Mouse (Mus musculus): ENCODE results near the gene Adipor2. TPM values are rescaled to one million over a fixed set of nuclear protein-coding genes. Genes with fewer than 3 reads are reported as not detected.
A peak's percentile ranks its signal among the peaks of the same experiment; 100 is the strongest.

Gene Adipor2
- total RNA-seq, 2 experiments from 2014 or later = 34.1 to 65.9 TPM

- peak; percentile 83 for ATAC-seq (replicated peaks; ENCODE audit: low FRiP score, low TSS enrichment, poor library complexity, severe bottlenecking)
These were observed 21.2 kb downstream of the Adipor2 start for GRCm38 (mm10) chr6:119396309-119396634.

GRCm38 (mm10) chr6:119395421-119396308 lies 21.8 kb downstream of the Adipor2 start:
- peak; percentile 73 for ATAC-seq (replicated peaks; ENCODE audit: low FRiP score, low TSS enrichment, poor library complexity, severe bottlenecking)

- ATAC-seq (replicated peaks; ENCODE audit: low FRiP score, low TSS enrichment, poor library complexity, severe bottlenecking) = no peak
These were observed 24.7 kb downstream of the Adipor2 start for GRCm38 (mm10) chr6:119392836-119393235.

- no peak for ATAC-seq (replicated peaks; ENCODE audit: low FRiP score, low TSS enrichment, poor library complexity, severe bottlenecking)
These were observed 26.8 kb downstream of the Adipor2 start for GRCm38 (mm10) chr6:119390728-119391127.

- ATAC-seq (replicated peaks; ENCODE audit: low FRiP score, low TSS enrichment, poor library complexity, severe bottlenecking) = peak; percentile 15; the same call in 1 of the 2 replicates
These were observed 28.4 kb downstream of the Adipor2 start for GRCm38 (mm10) chr6:119389089-119389488.

- peak; percentile 98 for ATAC-seq (replicated peaks; ENCODE audit: low FRiP score, low TSS enrichment, poor library complexity, severe bottlenecking)
These were observed 28.9 kb downstream of the Adipor2 start for GRCm38 (mm10) chr6:119388650-119389012.

- ATAC-seq (replicated peaks; ENCODE audit: low FRiP score, low TSS enrichment, poor library complexity, severe bottlenecking) = 0 out of 2 replicates have a peak, but pooled peaks have one; percentile 3
These were observed 29.5 kb downstream of the Adipor2 start for GRCm38 (mm10) chr6:119387801-119388649.

GRCm38 (mm10) chr6:119386821-119387220 lies 30.7 kb downstream of the Adipor2 start:
- no peak for ATAC-seq (replicated peaks; ENCODE audit: low FRiP score, low TSS enrichment, poor library complexity, severe bottlenecking)

GRCm38 (mm10) chr6:119386421-119386820 lies 31.1 kb downstream of the Adipor2 start:
- no peak for ATAC-seq (replicated peaks; ENCODE audit: low FRiP score, low TSS enrichment, poor library complexity, severe bottlenecking)

- ATAC-seq (replicated peaks; ENCODE audit: low FRiP score, low TSS enrichment, poor library complexity, severe bottlenecking) = no peak
These were observed 31.8 kb downstream of the Adipor2 start for GRCm38 (mm10) chr6:119385668-119386067.

GRCm38 (mm10) chr6:119378631-119379030 lies 38.9 kb downstream of the Adipor2 start:
- ATAC-seq (replicated peaks; ENCODE audit: low FRiP score, low TSS enrichment, poor library complexity, severe bottlenecking) = no peak

GRCm38 (mm10) chr6:119377613-119378012 lies 39.9 kb downstream of the Adipor2 start:
- peak; percentile 69 for ATAC-seq (replicated peaks; ENCODE audit: low FRiP score, low TSS enrichment, poor library complexity, severe bottlenecking)

- ATAC-seq (replicated peaks; ENCODE audit: low FRiP score, low TSS enrichment, poor library complexity, severe bottlenecking) = no peak
These were observed 42.5 kb downstream of the Adipor2 start for GRCm38 (mm10) chr6:119375035-119375434.

GRCm38 (mm10) chr6:119373000-119373705 lies 44.4 kb downstream of the Adipor2 start:
- ATAC-seq (replicated peaks; ENCODE audit: low FRiP score, low TSS enrichment, poor library complexity, severe bottlenecking) = no peak; the same call in 1 of the 2 replicates

GRCm38 (mm10) chr6:119372237-119372636 lies 45.3 kb downstream of the Adipor2 start:
- no peak for ATAC-seq (replicated peaks; ENCODE audit: low FRiP score, low TSS enrichment, poor library complexity, severe bottlenecking)

- no peak for ATAC-seq (replicated peaks; ENCODE audit: low FRiP score, low TSS enrichment, poor library complexity, severe bottlenecking)
These were observed 45.9 kb downstream of the Adipor2 start for GRCm38 (mm10) chr6:119371624-119372023.

GRCm38 (mm10) chr6:119367382-119367781 lies 50.1 kb downstream of the Adipor2 start:
- peak; percentile 55 for ATAC-seq (replicated peaks; ENCODE audit: low FRiP score, low TSS enrichment, poor library complexity, severe bottlenecking)

GRCm38 (mm10) chr6:119366800-119367199 lies 50.7 kb downstream of the Adipor2 start:
- peak; percentile 47 for ATAC-seq (replicated peaks; ENCODE audit: low FRiP score, low TSS enrichment, poor library complexity, severe bottlenecking)

GRCm38 (mm10) chr6:119363593-119363992 lies 53.9 kb downstream of the Adipor2 start:
- ATAC-seq (replicated peaks; ENCODE audit: low FRiP score, low TSS enrichment, poor library complexity, severe bottlenecking) = no peak
